Mouse (Mus musculus) kidney, embryonic 16.5 days (tissue): ENCODE measurements at regions not wholly inside any gene's neighbourhood (a gene's known extent, or its start where the extent isn't known, plus 50 kb on each side); places are given as distances from the start of the nearest gene placed in this dataset.

Source experiments
- ATAC-seq: fragments of 200-750 bp; cut with Nextera tagmentation; 2 replicates; pipeline ENCODE4 v1.8.0; 2017; ENCODE audit warnings: moderate TSS enrichment; ENCODE audit not compliant: low FRiP score, low TSS enrichment
- H3K27ac ChIP-seq: fragments of 300-500 bp; sonication (generic); 2 replicates; pipeline ENCODE4 v1.5.1; 2014; ENCODE audit warnings: low read length
- H3K27me3 ChIP-seq: fragments of 300-500 bp; sonication (generic); 2 replicates; pipeline ENCODE4 v1.6.1; 2014; ENCODE audit warnings: low read length, control low read depth, mixed read lengths; ENCODE audit not compliant: insufficient read depth
- H3K36me3 ChIP-seq: fragments of 300-500 bp; sonication (generic); 2 replicates; pipeline ENCODE4 v1.6.1; 2014; ENCODE audit warnings: low read length, control low read depth, mixed read lengths; ENCODE audit not compliant: insufficient read depth
- H3K4me1 ChIP-seq: fragments of 300-500 bp; sonication (generic); 2 replicates; pipeline ENCODE4 v1.6.1; 2014; ENCODE audit warnings: low read length, control low read depth, mixed read lengths; ENCODE audit not compliant: insufficient read depth
- H3K4me2 ChIP-seq: fragments of 300-500 bp; sonication (generic); replicated peaks from 2 replicates; pipeline ENCODE4 v1.6.1; 2014; ENCODE audit warnings: low read depth, low read length
- H3K4me3 ChIP-seq: fragments of 300-500 bp; sonication (generic); 2 replicates; pipeline ENCODE4 v1.5.1; 2014; ENCODE audit warnings: mild to moderate bottlenecking, low read length
- H3K9ac ChIP-seq: fragments of 300-500 bp; sonication (generic); replicated peaks from 2 replicates; pipeline ENCODE4 v1.6.1; 2014; ENCODE audit warnings: low read length
- H3K9me3 ChIP-seq: fragments of 300-500 bp; sonication (generic); 2 replicates; pipeline ENCODE4 v1.6.1; 2016; ENCODE audit warnings: low read length, control low read depth
- WGBS: fragments of 180-500 bp; shearing (Covaris S2); extraction: QIAGEN DNeasy Blood & Tissue Kit; methylation state at CpG from one replicate; pipeline ENCODE4 v1.1.7; 2014; 5-methylcytosine and 5-hydroxymethylcytosine counted together

DNA sequence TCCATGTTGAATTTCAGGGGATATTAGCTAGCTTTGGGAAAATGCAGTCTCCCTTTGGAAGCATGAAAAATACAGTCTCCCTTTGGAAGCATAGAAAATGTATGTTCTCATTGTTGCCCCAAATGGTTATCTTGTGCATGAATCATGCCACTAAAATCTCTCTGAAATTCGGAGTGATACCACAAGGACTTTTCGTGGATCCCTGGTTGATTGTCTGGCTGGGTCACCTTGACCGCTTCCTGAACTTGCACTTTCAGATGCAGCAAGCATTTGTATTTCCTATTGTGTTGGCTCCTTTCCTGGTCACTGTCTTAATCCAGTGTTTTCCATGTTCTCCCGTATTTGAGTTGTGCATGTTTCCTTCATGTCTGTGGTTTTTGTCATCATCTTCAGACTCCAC is 986.6 kb downstream of the Ttll7 start:
- WGBS, result 72% methylated on average over 4 of the region's 4 CpGs
- no peak overlapping the region for H3K4me2 ChIP-seq
- ATAC-seq, result no peak
- H3K9ac ChIP-seq, result no peak overlapping the region
- H3K36me3 ChIP-seq, result no peaks in the 10 kb centered on the region
- H3K4me1 ChIP-seq, result no peaks in the 10 kb centered on the region
- H3K27me3 ChIP-seq, result no peaks in the 10 kb centered on the region
- H3K9me3 ChIP-seq, result no peaks in the 10 kb centered on the region
- H3K27ac ChIP-seq, result no peak overlapping the region
- H3K4me3 ChIP-seq, result no peak overlapping the region

- 81% methylated on average over 2 of the region's 2 CpGs for WGBS
Measured at GRCm38 (mm10) chr3:147835716-147836115, 983.5 kb downstream of the Ttll7 start.

DNA sequence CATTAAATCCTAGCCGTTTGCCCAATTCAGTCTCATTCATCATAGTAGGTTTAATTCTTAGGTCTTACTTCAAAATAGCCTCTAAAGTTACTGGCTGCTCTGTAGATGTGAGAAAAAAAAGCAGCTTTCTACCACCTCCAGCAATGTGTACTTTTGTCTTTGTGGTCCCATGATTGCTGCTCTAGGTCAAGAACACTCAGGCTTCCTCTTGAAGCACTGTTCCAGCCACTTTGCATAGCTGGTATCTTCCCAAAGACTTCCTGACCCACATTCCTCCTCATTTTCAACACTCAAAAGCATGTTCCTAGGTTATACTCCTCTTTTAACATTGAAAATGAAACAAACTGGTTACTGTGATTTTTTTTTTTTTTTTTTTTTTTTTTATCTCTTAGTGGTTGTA is 973.2 kb downstream of the Ttll7 start:
- H3K9ac ChIP-seq, result no peak overlapping the region
- no peaks in the 10 kb centered on the region for H3K36me3 ChIP-seq
- no peaks in the 10 kb centered on the region for H3K4me1 ChIP-seq
- ATAC-seq, result no peak
- H3K4me2 ChIP-seq, result no peak overlapping the region
- H3K9me3 ChIP-seq, result no peaks in the 10 kb centered on the region
- H3K27me3 ChIP-seq, result no peaks in the 10 kb centered on the region
- WGBS, result 84% methylated on average over 1 of the region's 1 CpGs
- H3K27ac ChIP-seq, result no peak overlapping the region
- no peak overlapping the region for H3K4me3 ChIP-seq

More at GRCm38 (mm10) chr3:147835716-147836115, 983.5 kb downstream of the Ttll7 start:
- Histone ChIP-seq H3K9ac (no peak overlapping the region), H3K27me3 (no peaks in the 10 kb centered on the region), H3K4me2 (no peak overlapping the region), H3K27ac (no peak overlapping the region), H3K9me3 (no peaks in the 10 kb centered on the region), H3K36me3 (no peaks in the 10 kb centered on the region), H3K4me3 (no peak overlapping the region), H3K4me1 (no peaks in the 10 kb centered on the region)
- no peak for ATAC-seq

DNA sequence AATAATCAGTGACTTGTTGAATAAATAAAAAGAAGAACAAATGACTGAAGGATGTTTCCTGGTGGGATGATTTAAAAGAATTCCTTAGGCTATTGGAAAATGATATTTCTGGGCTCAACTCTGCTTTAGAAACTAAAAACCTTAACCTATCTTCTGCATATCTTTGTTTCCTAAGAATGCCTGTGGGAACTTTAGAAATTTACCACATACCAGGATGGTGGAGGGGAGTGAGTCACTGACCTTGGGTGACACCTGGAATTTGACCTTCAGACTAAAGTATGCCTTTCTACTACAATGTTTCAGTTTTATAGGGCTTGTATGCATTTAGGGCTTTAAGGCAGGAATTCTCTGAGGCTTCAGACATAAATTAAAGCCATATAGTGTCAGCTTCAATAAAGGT is 972.3 kb downstream of the Ttll7 start:
- Histone ChIP-seq H3K27me3 (no peaks in the 10 kb centered on the region), H3K9ac (no peak overlapping the region), H3K4me2 (no peak overlapping the region), H3K4me3 (no peak overlapping the region), H3K36me3 (no peaks in the 10 kb centered on the region), H3K9me3 (no peaks in the 10 kb centered on the region), H3K27ac (no peak overlapping the region), H3K4me1 (no peaks in the 10 kb centered on the region)
- no peak for ATAC-seq

DNA sequence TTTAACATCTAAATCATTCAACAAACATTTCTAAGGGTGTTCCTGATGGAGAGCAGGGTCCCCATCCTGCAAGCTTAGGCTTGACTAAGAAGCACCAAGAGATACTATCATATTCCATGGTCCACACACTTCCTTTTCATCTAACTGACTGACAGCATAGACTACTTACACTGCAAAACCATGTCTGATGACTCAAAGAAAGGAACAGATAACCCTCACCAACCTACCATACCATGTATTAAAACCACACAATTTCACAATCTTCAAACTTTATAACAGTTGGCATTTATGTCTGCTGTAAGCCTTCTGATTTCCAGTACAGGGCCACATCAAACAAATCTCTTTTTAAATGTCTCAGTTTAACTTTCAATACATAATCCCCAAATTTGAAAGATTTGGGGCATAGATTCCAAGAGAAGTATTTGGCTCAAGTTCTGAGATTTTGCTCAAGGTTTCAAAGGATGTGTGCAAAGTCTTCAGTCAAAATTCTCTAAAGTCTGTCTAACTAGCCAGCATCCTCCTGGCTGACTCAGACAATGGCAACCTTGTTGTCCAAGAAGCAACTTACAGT is 962.0 kb downstream of the Ttll7 start:
- H3K4me1 ChIP-seq, result no peaks in the 10 kb centered on the region
- no peak for ATAC-seq
- H3K4me3 ChIP-seq, result no peak overlapping the region
- no peaks in the 10 kb centered on the region for H3K27me3 ChIP-seq
- H3K4me2 ChIP-seq, result no peak overlapping the region
- H3K9me3 ChIP-seq, result no peaks in the 10 kb centered on the region
- no peak overlapping the region for H3K27ac ChIP-seq
- H3K9ac ChIP-seq, result no peak overlapping the region
- no peaks in the 10 kb centered on the region for H3K36me3 ChIP-seq

DNA sequence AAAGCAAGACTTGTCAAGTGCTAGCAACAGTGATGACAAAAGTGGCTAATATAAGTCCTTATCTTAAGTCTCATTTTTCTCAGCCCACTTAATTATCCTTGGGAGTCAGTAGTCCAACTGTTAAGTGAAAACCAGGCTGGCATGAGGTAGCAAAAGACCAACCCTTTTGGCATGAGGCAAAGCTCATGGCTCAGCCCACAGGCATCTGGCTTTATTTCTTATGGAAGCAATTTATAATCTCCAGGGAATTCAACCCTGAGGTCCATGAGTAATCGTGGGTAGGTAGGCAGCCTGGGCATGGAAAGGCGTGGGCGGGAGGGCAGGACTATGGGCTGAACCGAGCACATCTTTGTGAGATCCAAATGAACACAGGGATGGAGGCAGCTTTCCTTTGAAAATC is 950.4 kb downstream of the Ttll7 start:
- Histone ChIP-seq H3K9ac (no peak overlapping the region), H3K4me1 (no peaks in the 10 kb centered on the region), H3K4me2 (no peak overlapping the region), H3K36me3 (no peaks in the 10 kb centered on the region), H3K9me3 (no peaks in the 10 kb centered on the region), H3K27ac (no peak overlapping the region), H3K27me3 (no peaks in the 10 kb centered on the region), H3K4me3 (no peak overlapping the region)
- ATAC-seq, result no peak
- WGBS, result 92% methylated on average over 4 of the region's 4 CpGs

DNA sequence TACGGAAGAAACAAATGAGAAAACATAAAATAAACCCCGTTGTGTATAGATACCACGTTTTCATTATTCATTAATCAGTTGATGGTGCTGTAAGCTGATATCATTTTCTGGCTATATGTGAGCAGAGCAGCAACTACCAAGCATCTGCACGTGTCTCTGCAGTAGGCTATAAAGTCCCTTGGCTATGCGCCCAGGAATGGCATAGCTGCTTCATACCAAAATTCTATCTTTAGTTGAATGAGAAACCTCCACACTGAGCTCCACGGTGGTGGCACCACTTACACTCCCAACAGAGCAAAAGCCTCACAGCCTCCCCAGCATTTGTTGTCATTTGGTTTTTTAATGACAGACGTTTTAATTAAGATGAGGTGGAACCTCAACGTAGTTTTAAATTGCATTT is 944.4 kb downstream of the Ttll7 start:
- Histone ChIP-seq H3K4me3 (no peak overlapping the region), H3K9ac (no peak overlapping the region), H3K27me3 (no peaks in the 10 kb centered on the region), H3K4me1 (no peaks in the 10 kb centered on the region), H3K27ac (no peak overlapping the region), H3K9me3 (no peaks in the 10 kb centered on the region), H3K4me2 (no peak overlapping the region), H3K36me3 (no peaks in the 10 kb centered on the region)
- no peak for ATAC-seq
- 72% methylated on average over 8 of the region's 8 CpGs for WGBS

DNA sequence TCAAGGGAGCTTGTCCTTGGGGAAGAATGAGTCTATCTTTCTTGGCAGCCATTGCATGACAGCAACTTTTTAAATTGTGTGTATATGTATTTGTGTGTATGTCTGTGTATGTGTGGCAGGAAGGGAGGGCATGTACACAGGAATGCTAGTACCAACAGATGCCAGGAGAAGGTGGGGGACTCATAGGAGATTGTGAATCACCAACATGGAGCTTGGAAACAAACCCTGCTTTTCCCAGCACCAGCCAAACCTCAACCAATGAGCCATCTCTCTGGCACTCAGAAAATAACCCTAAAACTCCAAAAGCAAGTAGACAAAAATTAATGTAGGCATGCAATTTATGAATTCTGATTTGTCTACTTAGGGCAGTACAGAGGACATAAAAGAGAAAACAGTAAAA is 942.9 kb downstream of the Ttll7 start:
- no peak overlapping the region for H3K9ac ChIP-seq
- H3K27ac ChIP-seq, result no peak overlapping the region
- ATAC-seq, result no peak
- H3K27me3 ChIP-seq, result no peaks in the 10 kb centered on the region
- no peaks in the 10 kb centered on the region for H3K36me3 ChIP-seq
- no peak overlapping the region for H3K4me3 ChIP-seq
- no peaks in the 10 kb centered on the region for H3K9me3 ChIP-seq
- no peaks in the 10 kb centered on the region for H3K4me1 ChIP-seq
- no peak overlapping the region for H3K4me2 ChIP-seq

DNA sequence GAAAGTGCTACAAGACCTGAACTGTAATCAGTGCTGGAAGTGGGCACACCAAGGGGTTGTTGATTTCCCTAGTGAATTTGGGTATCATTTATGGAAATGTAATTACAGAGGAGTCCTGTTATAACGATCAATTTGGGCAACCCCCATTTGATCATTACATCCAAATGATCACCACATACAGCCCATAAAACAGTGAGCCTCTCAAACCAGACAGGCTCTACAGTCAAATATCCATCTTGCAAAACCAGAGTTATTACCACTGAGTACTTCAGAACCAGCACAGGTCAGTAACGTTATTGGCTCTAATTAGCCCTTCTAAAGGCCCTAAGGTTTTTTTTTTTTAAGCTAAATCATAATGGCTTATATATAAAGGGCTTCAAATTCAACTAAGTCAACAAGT is 934.4 kb downstream of the Ttll7 start:
- Histone ChIP-seq H3K4me2 (no peak overlapping the region), H3K27ac (no peak overlapping the region), H3K36me3 (no peaks in the 10 kb centered on the region), H3K4me1 (no peaks in the 10 kb centered on the region), H3K9me3 (no peaks in the 10 kb centered on the region), H3K9ac (no peak overlapping the region), H3K4me3 (no peak overlapping the region), H3K27me3 (no peaks in the 10 kb centered on the region)
- WGBS, result 74% methylated on average over 2 of the region's 2 CpGs
- ATAC-seq, result no peak

- Histone ChIP-seq H3K9ac (no peak overlapping the region), H3K27ac (no peak overlapping the region), H3K4me3 (no peak overlapping the region), H3K27me3 (no peaks in the 10 kb centered on the region), H3K4me1 (no peaks in the 10 kb centered on the region), H3K4me2 (no peak overlapping the region), H3K36me3 (no peaks in the 10 kb centered on the region), H3K9me3 (no peaks in the 10 kb centered on the region)
- WGBS, result 61% methylated on average over 1 of the region's 1 CpGs
- ATAC-seq, result no peak
Measured at GRCm38 (mm10) chr3:147750842-147751191, 898.6 kb downstream of the Ttll7 start.
